Mouse (Mus musculus) heart, postnatal 0 days (tissue): Measurements from ENCODE around the gene Purb. TPM values are rescaled to one million over a fixed set of nuclear protein-coding genes. Genes with fewer than 3 reads are reported as not detected.
A peak's percentile ranks its signal among the peaks of the same experiment; 100 is the strongest.

Source experiments
- ATAC-seq: fragments of 200-750 bp; cut with Nextera tagmentation; 2 replicates; pipeline ENCODE4 v1.8.0; 2017; ENCODE audit warnings: low read depth, moderate number of reproducible peaks, moderate library complexity; ENCODE audit not compliant: insufficient read depth
- DNase-seq: peaks from one replicate; pipeline ENCODE4 v3.0.0-alpha.2; 2016; ENCODE audit warnings: low spot score
- H3K27ac ChIP-seq: fragments of 300-500 bp; sonication (generic); 2 replicates; pipeline ENCODE4 v1.5.1; 2014; ENCODE audit warnings: low read depth, mild to moderate bottlenecking
- H3K27me3 ChIP-seq: fragments of 300-500 bp; sonication (generic); 2 replicates; pipeline ENCODE4 v1.6.1; 2014; ENCODE audit warnings: low read length, mixed read lengths; ENCODE audit not compliant: control insufficient read depth, insufficient read depth
- H3K36me3 ChIP-seq: fragments of 300-500 bp; sonication (generic); replicated peaks from 2 replicates; pipeline ENCODE4 v1.6.1; 2014; ENCODE audit warnings: low read length, mixed read lengths; ENCODE audit not compliant: control insufficient read depth, insufficient read depth
- H3K4me1 ChIP-seq: fragments of 300-500 bp; sonication (generic); 2 replicates; pipeline ENCODE4 v1.6.1; 2014; ENCODE audit warnings: antibody characterized with exemption; ENCODE audit not compliant: control insufficient read depth, insufficient read depth
- H3K4me2 ChIP-seq: fragments of 300-500 bp; sonication (generic); 2 replicates; pipeline ENCODE4 v1.6.1; 2014; ENCODE audit warnings: low read depth, mild to moderate bottlenecking, low read length, moderate library complexity
- H3K4me3 ChIP-seq: fragments of 300-500 bp; sonication (generic); 2 replicates; pipeline ENCODE4 v1.5.1; 2014; ENCODE audit warnings: low read depth, low read length
- H3K9ac ChIP-seq: fragments of 300-500 bp; sonication (generic); replicated peaks from 2 replicates; pipeline ENCODE4 v1.6.1; 2014; ENCODE audit warnings: low read depth, low read length, mixed read lengths
- H3K9me3 ChIP-seq: fragments of 300-500 bp; sonication (generic); replicated peaks from 2 replicates; pipeline ENCODE4 v1.6.1; 2016; ENCODE audit warnings: low read length; ENCODE audit not compliant: control insufficient read depth
- CTCF ChIP-seq: IDR thresholded peaks from 2 replicates; pipeline ENCODE4 v1.5.1; 2016; ENCODE audit warnings: antibody characterized with exemption, control low read depth, low read depth
- EP300 ChIP-seq: IDR thresholded peaks from 2 replicates; pipeline ENCODE4 v1.6.1; 2016; ENCODE audit warnings: antibody characterized with exemption, low read depth
- WGBS: fragments of 180-500 bp; shearing (Covaris S2); extraction: QIAGEN DNeasy Blood & Tissue Kit; methylation state at CpG from one replicate; pipeline ENCODE4 v1.1.7; 2014; 5-methylcytosine and 5-hydroxymethylcytosine counted together
- polyA plus RNA-seq: library from polyadenylated mRNA; unstranded; fragments of >200 nt; fragmentation: Nextera tagmentation; extraction: Ambion mirVana; gene quantifications from 2 replicates; pipeline ENCODE4 v1.2.1, GENCODE M21; 2015
- total RNA-seq: library from RNA; depleted of rRNA; stranded (reverse); fragments of >200 nt; gene quantifications from 2 replicates; pipeline ENCODE4 v1.2.3, GENCODE M21; 2014; ENCODE audit warnings: low replicate concordance

The Purb gene
- total and polyA plus RNA-seq, 2 experiments from 2014 or later: 22.0 to 40.4 TPM

- H3K9me3 ChIP-seq: no peaks in the 10 kb centered on the region
- no peak overlapping the region for H3K4me2 ChIP-seq
- peaks cover 26% of the 10 kb centered on the region for H3K36me3 ChIP-seq
- WGBS: 70% methylated on average over 9 of the region's 9 CpGs
- no peaks in the 10 kb centered on the region for H3K27me3 ChIP-seq
- H3K4me3 ChIP-seq: no peak overlapping the region
- ATAC-seq: no peak
- H3K4me1 ChIP-seq: peaks cover 9% of the 10 kb centered on the region
- TF ChIP-seq EP300 (no peak), CTCF (no peak)
- DNase-seq: no peak
- H3K27ac ChIP-seq: no peak overlapping the region
- no peak overlapping the region for H3K9ac ChIP-seq
These were observed 47.2 kb upstream of the Purb start for GRCm38 (mm10) chr11:6522782-6523525.

DNA sequence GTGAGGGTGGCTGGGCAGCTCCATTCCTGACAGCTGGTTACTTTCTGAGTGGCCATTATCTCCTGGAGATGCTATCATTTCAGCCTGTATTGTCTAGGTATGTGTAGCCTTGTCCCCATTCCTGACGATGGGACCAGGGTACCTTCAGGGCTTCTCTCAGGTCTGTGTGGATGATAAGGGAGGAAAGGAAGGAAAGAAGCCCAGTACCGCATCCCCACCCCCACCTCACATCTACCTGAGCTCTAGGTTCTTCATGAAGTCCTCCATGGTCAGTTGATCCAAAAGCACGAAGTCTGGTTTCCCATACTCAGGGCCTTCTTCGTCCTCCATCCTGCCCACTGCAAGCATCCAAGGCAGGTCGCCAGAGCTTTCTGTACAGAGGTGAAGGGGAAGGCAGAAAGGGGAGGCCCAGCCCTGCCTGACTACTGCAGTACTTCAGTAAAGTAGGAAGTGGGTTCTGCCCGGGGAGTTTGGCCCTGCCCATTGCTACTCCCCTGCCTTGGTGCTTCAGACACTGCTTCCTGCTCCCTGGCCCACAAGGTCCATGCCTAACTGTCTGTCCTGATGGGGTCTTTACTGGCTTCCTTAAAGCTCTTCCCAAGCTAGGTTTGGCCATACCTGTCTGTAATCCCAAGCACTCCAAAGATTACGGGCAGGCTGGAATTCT, 44.9 kb upstream of the Purb start, which contains the start of gene Myo1g:
Myo1g (minus strand) TSS at position 459 of the 667 bp plus-strand sequence.
- H3K27me3 ChIP-seq: no peaks in the 10 kb centered on the region
- no peaks in the 10 kb centered on the region for H3K9me3 ChIP-seq
- 64% methylated on average over 7 of the region's 7 CpGs for WGBS
- peak within 1 kb of the TSS; percentile 11; the same call in 1 of the 2 replicates for H3K4me3 ChIP-seq
- no peak within 1 kb of the TSS for H3K9ac ChIP-seq
- H3K27ac ChIP-seq: no peak within 1 kb of the TSS
- H3K4me2 ChIP-seq: peak within 1 kb of the TSS; percentile 31; the same call in 1 of the 2 replicates
- H3K36me3 ChIP-seq: peaks cover 17% of the 10 kb centered on the region
- ATAC-seq (no peak), DNase-seq (no peak)
- H3K4me1 ChIP-seq: no peaks in the 10 kb centered on the region
- TF ChIP-seq CTCF (no peak), EP300 (no peak)

- no peak overlapping the region for H3K9ac ChIP-seq
- TF ChIP-seq EP300: no peak
- TF ChIP-seq CTCF: no peak
- DNase-seq (no peak), ATAC-seq (no peak)
- no peaks in the 10 kb centered on the region for H3K9me3 ChIP-seq
- peaks cover 7% of the 10 kb centered on the region for H3K36me3 ChIP-seq
- no peaks in the 10 kb centered on the region for H3K4me1 ChIP-seq
- no peak overlapping the region for H3K27ac ChIP-seq
- H3K4me2 ChIP-seq: peak overlapping the region; percentile 31; the same call in 1 of the 2 replicates
- no peaks in the 10 kb centered on the region for H3K27me3 ChIP-seq
- 65% methylated on average over 11 of the region's 11 CpGs for WGBS
- H3K4me3 ChIP-seq: peak overlapping the region; percentile 10; the same call in 1 of the 2 replicates
These were observed 43.8 kb upstream of the Purb start for GRCm38 (mm10) chr11:6519491-6520033.

DNA sequence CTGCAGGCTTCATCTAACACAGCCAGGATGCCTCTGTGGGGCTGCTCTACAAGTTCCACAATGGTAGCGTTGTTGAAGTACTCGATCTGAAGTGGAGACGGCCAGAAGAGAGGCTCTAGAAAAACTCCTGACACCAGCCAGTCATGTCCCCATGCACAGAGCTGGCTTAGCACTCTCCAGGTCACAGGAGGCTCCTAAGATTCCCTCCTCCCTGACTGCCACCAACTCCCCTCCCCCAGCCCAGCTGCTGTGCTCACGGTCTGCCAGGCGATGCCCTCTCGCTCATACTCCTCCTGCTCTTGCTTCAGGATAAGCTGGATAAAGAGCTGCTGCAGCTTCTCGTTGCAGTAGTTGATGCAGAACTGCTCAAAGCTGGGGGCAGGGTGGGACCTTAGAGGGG, 39.1 kb upstream of the Purb start:
- DNase-seq (peak; percentile 14), ATAC-seq (no peak)
- 24% methylated on average over 7 of the region's 7 CpGs for WGBS
- Histone ChIP-seq H3K4me3 (no peak overlapping the region), H3K27ac (no peak overlapping the region), H3K27me3 (no peaks in the 10 kb centered on the region), H3K4me1 (no peaks in the 10 kb centered on the region), H3K9me3 (no peaks in the 10 kb centered on the region), H3K4me2 (no peak overlapping the region), H3K36me3 (no peaks in the 10 kb centered on the region), H3K9ac (no peak overlapping the region)
- no peak for TF ChIP-seq CTCF
- no peak for TF ChIP-seq EP300

DNA sequence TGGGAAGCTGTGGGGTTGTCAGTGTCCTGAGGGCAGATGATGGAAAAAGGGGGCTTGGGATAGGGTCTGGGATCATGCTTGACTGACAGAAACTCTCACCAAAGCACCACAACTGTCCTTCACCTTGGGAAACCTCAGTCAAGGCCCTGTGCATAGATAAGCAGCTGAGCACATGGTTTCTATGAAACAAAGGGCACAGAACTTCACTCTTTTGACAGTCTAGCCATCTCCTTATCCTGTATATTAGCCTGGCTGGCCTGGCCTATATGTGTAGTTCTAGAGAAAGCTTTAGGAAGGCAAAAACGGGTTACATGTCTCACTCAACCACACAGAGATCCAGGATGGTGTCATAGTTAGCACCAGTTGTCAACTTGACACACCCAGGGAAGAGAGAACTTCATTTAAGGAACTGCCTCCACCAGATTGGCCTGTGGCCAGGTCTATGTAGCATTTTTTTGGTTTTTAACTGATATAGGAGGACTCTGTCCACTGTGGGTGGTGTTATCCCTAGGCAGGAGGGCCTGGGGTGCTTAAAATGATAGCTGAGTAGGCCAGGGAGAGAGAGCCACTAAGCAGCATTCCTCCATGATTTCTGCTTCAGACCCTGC, 32.7 kb upstream of the Purb start:
- no peaks in the 10 kb centered on the region for H3K36me3 ChIP-seq
- WGBS: 52% methylated on average over 1 of the region's 1 CpGs
- no peak overlapping the region for H3K9ac ChIP-seq
- no peak overlapping the region for H3K4me3 ChIP-seq
- no peak overlapping the region for H3K4me2 ChIP-seq
- no peak for ATAC-seq
- no peak for TF ChIP-seq EP300
- no peak for TF ChIP-seq CTCF
- no peaks in the 10 kb centered on the region for H3K27me3 ChIP-seq
- H3K27ac ChIP-seq: no peak overlapping the region
- no peaks in the 10 kb centered on the region for H3K4me1 ChIP-seq
- no peak for DNase-seq
- no peaks in the 10 kb centered on the region for H3K9me3 ChIP-seq
